Mouse (Mus musculus) G1E (cell line): Measurements from ENCODE around the gene Zfp467.

Source experiments
- CTCF ChIP-seq: IDR thresholded peaks from 2 replicates; pipeline ENCODE4 v1.5.1; 2012; ENCODE audit warnings: low read depth, low read length, inconsistent platforms, mixed read lengths
- GATA1 ChIP-seq: IDR thresholded peaks from 2 replicates; pipeline ENCODE4 v1.6.1; 2012; ENCODE audit warnings: borderline replicate concordance, low read length, inconsistent platforms, mixed read lengths
- TAL1 ChIP-seq: conservative IDR thresholded peaks from 2 replicates; pipeline ENCODE4 v1.6.1; 2012; ENCODE audit warnings: low read depth, low read length, inconsistent platforms, mixed read lengths

DNA sequence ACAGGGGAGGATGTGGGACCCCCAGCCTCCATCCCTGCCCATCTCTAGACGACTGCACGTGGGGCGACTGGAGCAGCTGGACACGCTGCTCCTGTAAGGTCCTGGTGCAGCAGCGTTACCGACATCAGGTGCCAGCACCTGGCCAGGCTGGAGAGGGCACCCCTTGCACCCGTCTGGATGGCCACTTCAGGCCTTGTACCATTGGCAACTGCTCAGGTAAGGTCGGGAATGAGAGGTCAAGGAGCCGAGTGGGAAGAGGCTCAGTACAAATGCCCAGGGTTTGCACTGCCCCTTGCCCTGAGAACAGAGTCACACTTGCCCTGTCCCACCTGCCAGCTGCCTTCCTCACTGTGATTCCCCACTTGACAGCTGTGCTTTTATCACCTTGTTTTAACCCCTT is 45.7 kb upstream of the Zfp467 start:
- TF ChIP-seq CTCF (no peak), GATA1 (no peak), TAL1 (no peak)
